Comparison of ENCODE assay signal across 8 mouse cellular contexts in the genomic region with DNA sequence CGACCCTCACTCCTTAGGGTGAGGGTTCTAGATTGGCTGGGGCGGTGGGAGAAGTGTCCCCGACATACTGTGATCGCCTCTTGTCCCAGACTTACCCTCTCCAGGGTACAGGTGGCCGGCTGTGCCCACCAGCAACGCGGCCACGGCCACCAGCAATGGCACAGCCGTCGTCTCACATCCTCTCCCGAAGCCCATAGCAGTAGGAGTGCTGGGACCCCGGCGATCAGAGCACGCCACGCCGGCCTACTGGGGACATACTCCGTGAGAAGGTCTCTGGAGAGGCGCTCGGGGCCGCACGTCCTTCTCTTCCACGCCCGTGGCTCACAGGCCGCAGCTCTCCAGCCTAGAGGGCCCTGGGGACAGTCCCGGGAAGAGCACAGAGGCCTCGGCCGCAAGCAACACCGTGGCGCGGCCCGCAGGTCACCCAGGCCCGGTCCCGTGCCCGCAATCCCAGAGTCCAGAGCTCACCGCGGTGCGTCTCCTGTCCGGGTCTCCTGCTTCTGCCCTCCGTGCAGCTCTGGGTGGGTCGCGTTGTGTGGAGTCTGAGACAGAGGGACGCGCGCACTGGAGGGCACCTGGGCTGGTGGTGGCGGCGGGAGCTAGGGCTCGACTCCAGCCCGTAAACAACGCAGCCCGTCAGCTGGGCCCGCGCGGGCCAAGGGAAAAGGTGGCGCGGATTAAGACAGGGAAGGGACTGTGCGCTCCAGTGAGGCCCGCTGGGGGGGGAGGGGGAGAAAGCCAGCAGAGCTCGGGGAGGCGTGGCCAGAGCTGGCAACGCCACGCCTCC. TPM values are rescaled to one million over a fixed set of nuclear protein-coding genes. Genes with fewer than 3 reads are reported as not detected.
DNase-seq lines count a peak whose midpoint lies in the region; ATAC-seq lines count a peak whose summit lies in the region.

A gene (minus strand): TSS at position 684 of the 787 bp plus-strand sequence.

- peak within 1 kb of the TSS; percentile 31; the same call in 1 of the 2 replicates for H3K27ac ChIP-seq in forebrain, embryonic 14.5 days (ENCODE audit: low read depth, low read length)
- H3K27ac ChIP-seq in liver, embryonic 15.5 days (replicated peaks): peak within 1 kb of the TSS; percentile 77
- H3K27ac ChIP-seq in neural tube, embryonic 11.5 days (ENCODE audit: low read depth, low read length): peak within 1 kb of the TSS; percentile 41; the same call in 1 of the 2 replicates
- peak within 1 kb of the TSS; percentile 77 for H3K27ac ChIP-seq in stomach, embryonic 16.5 days (ENCODE audit: low read length)

- ATAC-seq in forebrain, embryonic 14.5 days: peak; percentile 95
- ATAC-seq in liver, embryonic 15.5 days (ENCODE audit: insufficient read depth): peak; percentile 97
- peak; percentile 93 for ATAC-seq in neural tube, embryonic 11.5 days (ENCODE audit: insufficient read depth, low FRiP score, low TSS enrichment)
- ATAC-seq in stomach, embryonic 16.5 days (ENCODE audit: insufficient read depth, low FRiP score): peak; percentile 95

- no peaks in the 10 kb centered on the region for H3K36me3 ChIP-seq in forebrain, embryonic 14.5 days (ENCODE audit: control insufficient read depth, insufficient read depth, low read length)
- H3K36me3 ChIP-seq in liver, embryonic 15.5 days (replicated peaks): no peaks in the 10 kb centered on the region
- no peaks in the 10 kb centered on the region; the same call in 1 of the 2 replicates for H3K36me3 ChIP-seq in neural tube, embryonic 11.5 days (ENCODE audit: control insufficient read depth, insufficient read depth, low read length)
- no peaks in the 10 kb centered on the region for H3K36me3 ChIP-seq in stomach, embryonic 16.5 days (ENCODE audit: control insufficient read depth, insufficient read depth, low read length)

- H3K4me3 ChIP-seq in forebrain, embryonic 14.5 days (ENCODE audit: low read depth, low read length): peak within 1 kb of the TSS; percentile 73
- H3K4me3 ChIP-seq in liver, embryonic 15.5 days (replicated peaks): peak within 1 kb of the TSS; percentile 80
- H3K4me3 ChIP-seq in neural tube, embryonic 11.5 days (ENCODE audit: low read depth, low read length): peak within 1 kb of the TSS; percentile 88
- H3K4me3 ChIP-seq in stomach, embryonic 16.5 days (replicated peaks; ENCODE audit: low read length): peak within 1 kb of the TSS; percentile 80

- peak within 1 kb of the TSS; percentile 91 for H3K9ac ChIP-seq in forebrain, embryonic 14.5 days (ENCODE audit: low read length)
- peak within 1 kb of the TSS; percentile 86 for H3K9ac ChIP-seq in liver, embryonic 15.5 days
- H3K9ac ChIP-seq in neural tube, embryonic 11.5 days (ENCODE audit: low read length): peak within 1 kb of the TSS; percentile 93
- peak within 1 kb of the TSS; percentile 94 for H3K9ac ChIP-seq in stomach, embryonic 16.5 days (ENCODE audit: low read length)

- under 1% methylated on average over 50 of the region's 61 CpGs for WGBS in forebrain, embryonic 14.5 days
- under 1% methylated on average over 56 of the region's 61 CpGs for WGBS in liver, embryonic 15.5 days (ENCODE audit: insufficient replicate concordance)
- under 1% methylated on average over 57 of the region's 61 CpGs for WGBS in neural tube, embryonic 11.5 days
- under 1% methylated on average over 60 of the region's 61 CpGs for WGBS in stomach, embryonic 16.5 days

- H3K9me3 ChIP-seq in forebrain, embryonic 14.5 days (replicated peaks; ENCODE audit: control insufficient read depth, low read length): no peaks in the 10 kb centered on the region
- H3K9me3 ChIP-seq in liver, embryonic 15.5 days (replicated peaks): no peaks in the 10 kb centered on the region
- no peaks in the 10 kb centered on the region for H3K9me3 ChIP-seq in neural tube, embryonic 11.5 days (ENCODE audit: control insufficient read depth, low read length)
- no peaks in the 10 kb centered on the region for H3K9me3 ChIP-seq in stomach, embryonic 16.5 days (replicated peaks; ENCODE audit: control insufficient read depth, low read length)

- peaks cover 12% of the 10 kb centered on the region for H3K4me1 ChIP-seq in forebrain, embryonic 14.5 days (ENCODE audit: control insufficient read depth, insufficient read depth, low read length)
- H3K4me1 ChIP-seq in liver, embryonic 15.5 days (replicated peaks): peaks cover 54% of the 10 kb centered on the region
- H3K4me1 ChIP-seq in neural tube, embryonic 11.5 days (ENCODE audit: control insufficient read depth, insufficient read depth, low read length): peaks cover 8% of the 10 kb centered on the region
- H3K4me1 ChIP-seq in stomach, embryonic 16.5 days (ENCODE audit: control insufficient read depth, insufficient read depth, low read length): peaks cover 12% of the 10 kb centered on the region

- DNase-seq in ES-CJ7 (ENCODE audit: low read depth, low spot score): peak; percentile 91
- DNase-seq in cerebellum, adult 11 months: peak; percentile 93
- peak; percentile 95 for DNase-seq in forebrain, embryonic 14.5 days (ENCODE audit: low spot score)
- peak; percentile 97 for DNase-seq in heart, postnatal 10 days
- DNase-seq in kidney, postnatal 4 days: peak; percentile 97 to 98
- DNase-seq in neural tube, embryonic 11.5 days (ENCODE audit: low spot score): peak; percentile 96

- H3K4me2 ChIP-seq in forebrain, embryonic 14.5 days (ENCODE audit: low read length): peak within 1 kb of the TSS; percentile 80
- peak within 1 kb of the TSS; percentile 82 for H3K4me2 ChIP-seq in liver, embryonic 15.5 days
- peak within 1 kb of the TSS; percentile 41 for H3K4me2 ChIP-seq in neural tube, embryonic 11.5 days (ENCODE audit: low read depth)
- peak within 1 kb of the TSS; percentile 91 for H3K4me2 ChIP-seq in stomach, embryonic 16.5 days (ENCODE audit: low read depth, low read length)

- intact Hi-C loops in heart, postnatal 10 days (cut with DNase I): loop anchor here (2.0 kb wide), 2 partner anchors 56 to 98 kb away; no protein-coding TSS in a partner anchor

- H3K27me3 ChIP-seq in forebrain, embryonic 14.5 days (replicated peaks; ENCODE audit: control insufficient read depth, insufficient read depth, low read length): no peaks in the 10 kb centered on the region
- H3K27me3 ChIP-seq in liver, embryonic 15.5 days: no peaks in the 10 kb centered on the region
- H3K27me3 ChIP-seq in neural tube, embryonic 11.5 days (ENCODE audit: control insufficient read depth, insufficient read depth, low read length): no peaks in the 10 kb centered on the region
- no peaks in the 10 kb centered on the region for H3K27me3 ChIP-seq in stomach, embryonic 16.5 days (ENCODE audit: control insufficient read depth, insufficient read depth, low read length)

RNA-seq across cellular contexts. Expression of the gene that starts here (rescaled TPM):
- polyA plus RNA-seq in forebrain, embryonic 14.5 days (2014; fragmentation: Nextera tagmentation; extraction: Ambion mirVana): 33.6 and 50.9 TPM in 2 replicates
- total RNA-seq in heart, postnatal 10 days (2021): 100 to 1,000 TPM; 129 to 144 TPM
- 20.5 and 25.7 TPM in 2 replicates for polyA plus RNA-seq in liver, embryonic 15.5 days (2015; fragmentation: Nextera tagmentation; extraction: Ambion mirVana)
- polyA plus RNA-seq in neural tube, embryonic 11.5 days (2014; fragmentation: Nextera tagmentation; extraction: Ambion mirVana): 43.3 and 43.4 TPM in 2 replicates
- 26.6 and 31.4 TPM in 2 replicates for polyA plus RNA-seq in stomach, embryonic 16.5 days (2015; fragmentation: Nextera tagmentation; extraction: Ambion mirVana)

Comparison
In these comparisons a context has a peak if more than half of its experiments do, and no peak if none do; other contexts are left out.
1. Peak in every context shown above with its lines: DNase-seq, ATAC-seq, H3K4me3 ChIP-seq and H3K27ac ChIP-seq.
2. H3K4me2 ChIP-seq: peak in every context shown above with its lines; median percentile 91 in stomach, embryonic 16.5 days; 82 in liver, embryonic 15.5 days; 80 in forebrain, embryonic 14.5 days; 41 in neural tube, embryonic 11.5 days.